Mouse (Mus musculus): Measurements from ENCODE around the gene Svopl. TPM values are rescaled to one million over a fixed set of nuclear protein-coding genes. Genes with fewer than 3 reads are reported as not detected.

The Svopl gene
- polyA plus RNA-seq, 1 experiment, result 0.13 TPM

DNA sequence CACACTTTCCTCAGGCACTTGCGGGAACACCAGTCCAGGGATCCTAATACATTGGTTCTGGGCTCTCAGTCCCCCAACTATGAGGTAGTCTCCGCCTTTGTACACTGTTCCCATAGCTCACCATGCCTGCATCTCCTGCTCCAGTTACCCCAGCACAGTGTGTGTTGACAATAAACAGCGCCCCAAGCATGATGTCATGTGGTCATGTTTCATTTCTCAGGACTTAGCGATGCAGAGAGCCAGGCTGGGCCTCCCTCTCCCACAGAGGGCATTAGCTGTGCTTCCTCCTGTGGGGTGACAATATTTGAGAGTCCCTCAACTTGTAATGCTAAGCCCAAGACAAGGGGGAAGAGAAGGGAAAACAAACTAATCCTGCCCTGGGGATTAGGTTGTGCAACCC lies 1.2 kb upstream of the Svopl start:
- 78% methylated on average over 4 of the region's 4 CpGs for WGBS

DNA sequence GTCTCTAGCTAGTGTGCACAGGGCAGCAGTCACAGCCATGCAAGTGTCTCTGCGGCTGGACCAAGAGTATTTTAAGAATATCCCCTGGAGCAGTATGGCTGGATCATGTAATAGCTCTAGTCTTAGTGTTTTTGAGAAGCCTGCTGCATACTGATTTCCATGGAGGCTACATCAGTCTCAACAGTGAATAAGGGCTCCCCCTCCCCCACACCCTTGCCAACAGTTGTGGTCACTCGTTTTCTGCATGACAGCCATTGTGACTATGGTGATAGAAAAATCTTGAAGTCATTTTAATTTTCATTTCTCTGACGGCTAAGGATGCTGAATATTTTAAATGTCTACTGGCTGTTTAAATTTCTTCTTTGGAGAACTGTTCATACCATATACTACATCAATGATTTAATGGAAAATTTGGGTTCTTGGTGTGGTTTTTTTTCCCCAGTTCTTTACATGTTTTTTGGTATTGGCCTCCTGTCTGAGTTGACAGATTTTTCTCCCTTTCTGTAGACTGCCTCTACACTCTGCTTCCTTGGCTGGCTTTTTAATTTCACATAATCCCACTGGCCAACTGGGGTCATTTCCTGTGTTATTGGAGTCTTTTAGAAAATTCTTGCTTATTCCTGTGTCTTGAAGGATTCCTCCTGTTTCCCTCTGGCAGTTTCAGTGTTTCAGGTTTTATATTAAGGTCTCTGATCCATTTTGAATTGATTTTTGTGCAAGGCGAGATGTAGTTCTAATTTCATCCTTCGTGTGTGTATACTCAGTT lies 13.8 kb downstream of the Svopl start:
- Histone ChIP-seq H3K4me1 (replicated peaks; ENCODE audit: control insufficient read depth, insufficient read depth, low read length) (no peaks in the 10 kb centered on the region), H3K4me3 (ENCODE audit: control insufficient read depth, insufficient read depth, low read length) (no peak overlapping the region), H3K36me3 (ENCODE audit: control insufficient read depth, insufficient read depth, low read length) (no peaks in the 10 kb centered on the region), H3K27me3 (ENCODE audit: control insufficient read depth, insufficient read depth, low read length) (no peaks in the 10 kb centered on the region), H3K27ac (ENCODE audit: control insufficient read depth, insufficient read depth, low read length) (no peak overlapping the region)
- no peak for DNase-seq
- TF ChIP-seq CTCF (IDR thresholded peaks at IDR 0.05; ENCODE audit: borderline replicate concordance, control insufficient read depth, extremely low read depth, insufficient read depth, low read length, poor library complexity) (no peak), POLR2A (IDR thresholded peaks at IDR 0.05; ENCODE audit: control insufficient read depth, extremely low read depth, insufficient read depth, low read length, poor library complexity) (no peak)
- 75% methylated on average over 5 of the region's 5 CpGs for WGBS

More for the DNA sequence above, 1.2 kb upstream of the Svopl start:
- H3K27me3 ChIP-seq (ENCODE audit: control insufficient read depth, insufficient read depth, low read length), result no peaks in the 10 kb centered on the region
- H3K27ac ChIP-seq (ENCODE audit: control insufficient read depth, insufficient read depth, low read length), result no peak overlapping the region
- H3K36me3 ChIP-seq (ENCODE audit: control insufficient read depth, insufficient read depth, low read length), result no peaks in the 10 kb centered on the region
- H3K4me1 ChIP-seq (replicated peaks; ENCODE audit: control insufficient read depth, insufficient read depth, low read length), result peaks cover 5% of the 10 kb centered on the region
- DNase-seq, result no peak
- no peak overlapping the region for H3K4me3 ChIP-seq (ENCODE audit: control insufficient read depth, insufficient read depth, low read length)
- no peak for TF ChIP-seq POLR2A (IDR thresholded peaks at IDR 0.05; ENCODE audit: control insufficient read depth, extremely low read depth, insufficient read depth, low read length, poor library complexity)
- no peak for TF ChIP-seq CTCF (IDR thresholded peaks at IDR 0.05; ENCODE audit: borderline replicate concordance, control insufficient read depth, extremely low read depth, insufficient read depth, low read length, poor library complexity)

DNA sequence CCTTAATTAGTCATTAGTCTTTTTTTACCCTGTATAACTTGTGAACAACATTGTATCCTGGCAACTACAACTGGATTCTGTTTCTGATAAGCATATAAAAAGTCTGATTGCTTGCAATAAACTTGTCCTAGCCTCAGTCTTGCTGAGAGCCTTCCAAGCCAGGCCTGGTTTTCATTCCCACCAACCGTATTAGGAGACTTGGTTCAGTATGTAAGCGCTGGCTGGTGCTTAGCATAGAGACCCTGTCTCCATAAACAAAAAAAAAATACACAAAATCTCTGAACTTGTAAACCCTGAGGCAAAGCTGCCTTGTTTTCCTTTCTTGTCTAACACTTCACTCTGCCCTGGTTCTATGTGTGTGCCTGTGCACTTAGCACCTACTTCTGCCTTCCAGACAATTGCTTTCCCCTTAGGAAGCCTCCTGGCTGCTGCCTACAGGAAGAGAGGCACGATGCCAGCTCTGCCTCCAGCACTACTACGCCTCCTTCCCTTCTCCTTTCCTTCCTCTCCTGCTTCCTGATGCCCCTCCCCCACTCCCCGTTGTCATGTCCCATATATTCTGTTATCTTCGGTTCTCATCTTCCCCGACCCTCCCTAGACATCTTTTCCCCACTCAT lies 14.8 kb downstream of the Svopl start:
- H3K4me1 ChIP-seq (replicated peaks; ENCODE audit: control insufficient read depth, insufficient read depth, low read length), result no peaks in the 10 kb centered on the region
- H3K36me3 ChIP-seq (ENCODE audit: control insufficient read depth, insufficient read depth, low read length), result no peaks in the 10 kb centered on the region
- DNase-seq, result no peak
- WGBS, result 58% methylated on average over 7 of the region's 7 CpGs
- H3K27me3 ChIP-seq (ENCODE audit: control insufficient read depth, insufficient read depth, low read length), result no peaks in the 10 kb centered on the region
- H3K4me3 ChIP-seq (ENCODE audit: control insufficient read depth, insufficient read depth, low read length), result no peak overlapping the region
- no peak for TF ChIP-seq CTCF (IDR thresholded peaks at IDR 0.05; ENCODE audit: borderline replicate concordance, control insufficient read depth, extremely low read depth, insufficient read depth, low read length, poor library complexity)
- no peak for TF ChIP-seq POLR2A (IDR thresholded peaks at IDR 0.05; ENCODE audit: control insufficient read depth, extremely low read depth, insufficient read depth, low read length, poor library complexity)
- no peak overlapping the region for H3K27ac ChIP-seq (ENCODE audit: control insufficient read depth, insufficient read depth, low read length)

DNA sequence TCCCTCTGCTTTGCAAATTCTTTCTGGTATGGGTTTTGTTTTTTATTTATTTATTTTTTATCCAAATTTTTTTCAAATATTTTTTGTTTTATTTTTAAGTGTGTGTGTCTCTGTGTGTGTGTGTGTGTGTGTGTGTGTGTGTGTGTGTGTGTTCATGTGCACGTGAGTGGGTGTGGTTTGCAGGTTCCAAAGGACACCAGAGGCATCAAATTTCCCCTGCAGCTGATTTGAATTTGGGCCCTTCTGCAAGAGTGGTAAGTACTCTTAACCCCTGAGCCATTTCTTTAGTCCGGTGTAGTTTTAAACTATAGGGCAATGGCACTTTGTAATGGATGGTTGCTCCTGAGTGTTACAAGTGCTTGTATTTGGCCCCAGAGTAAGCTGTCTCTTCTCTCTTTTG lies 18.6 kb downstream of the Svopl start:
- H3K36me3 ChIP-seq (ENCODE audit: control insufficient read depth, insufficient read depth, low read length), result no peaks in the 10 kb centered on the region
- 88% methylated on average over 2 of the region's 2 CpGs for WGBS
- DNase-seq, result no peak
- no peak overlapping the region for H3K27ac ChIP-seq (ENCODE audit: control insufficient read depth, insufficient read depth, low read length)
- H3K27me3 ChIP-seq (ENCODE audit: control insufficient read depth, insufficient read depth, low read length), result no peaks in the 10 kb centered on the region
- no peaks in the 10 kb centered on the region for H3K4me1 ChIP-seq (replicated peaks; ENCODE audit: control insufficient read depth, insufficient read depth, low read length)
- TF ChIP-seq CTCF (IDR thresholded peaks at IDR 0.05; ENCODE audit: borderline replicate concordance, control insufficient read depth, extremely low read depth, insufficient read depth, low read length, poor library complexity) (no peak), POLR2A (IDR thresholded peaks at IDR 0.05; ENCODE audit: control insufficient read depth, extremely low read depth, insufficient read depth, low read length, poor library complexity) (no peak)
- no peak overlapping the region for H3K4me3 ChIP-seq (ENCODE audit: control insufficient read depth, insufficient read depth, low read length)

DNA sequence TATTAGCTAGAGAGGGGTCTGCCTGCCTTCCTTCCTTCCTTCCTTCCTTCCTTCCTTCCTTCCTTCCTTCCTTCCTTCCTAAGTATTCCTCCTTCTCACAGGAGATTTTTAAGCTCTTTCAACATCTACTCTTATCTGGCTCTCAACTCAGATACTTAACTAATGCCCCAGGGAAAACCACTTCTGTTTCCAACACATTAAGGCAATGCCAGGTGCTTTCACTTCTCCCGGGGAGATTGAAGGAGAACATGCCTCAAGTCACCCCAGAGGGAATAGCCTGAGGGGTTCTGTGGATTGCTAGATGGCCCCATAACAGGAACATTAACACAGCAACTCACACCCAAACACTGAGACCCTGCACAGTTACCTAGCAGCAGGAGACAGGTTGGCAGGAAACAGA lies 19.0 kb downstream of the Svopl start:
- WGBS, result 57% methylated on average over 1 of the region's 1 CpGs
- no peak for DNase-seq
- H3K27ac ChIP-seq (ENCODE audit: control insufficient read depth, insufficient read depth, low read length), result no peak overlapping the region
- no peaks in the 10 kb centered on the region for H3K36me3 ChIP-seq (ENCODE audit: control insufficient read depth, insufficient read depth, low read length)
- no peak for TF ChIP-seq POLR2A (IDR thresholded peaks at IDR 0.05; ENCODE audit: control insufficient read depth, extremely low read depth, insufficient read depth, low read length, poor library complexity)
- no peak for TF ChIP-seq CTCF (IDR thresholded peaks at IDR 0.05; ENCODE audit: borderline replicate concordance, control insufficient read depth, extremely low read depth, insufficient read depth, low read length, poor library complexity)
- no peaks in the 10 kb centered on the region for H3K27me3 ChIP-seq (ENCODE audit: control insufficient read depth, insufficient read depth, low read length)
- no peak overlapping the region for H3K4me3 ChIP-seq (ENCODE audit: control insufficient read depth, insufficient read depth, low read length)
- no peaks in the 10 kb centered on the region for H3K4me1 ChIP-seq (replicated peaks; ENCODE audit: control insufficient read depth, insufficient read depth, low read length)

DNA sequence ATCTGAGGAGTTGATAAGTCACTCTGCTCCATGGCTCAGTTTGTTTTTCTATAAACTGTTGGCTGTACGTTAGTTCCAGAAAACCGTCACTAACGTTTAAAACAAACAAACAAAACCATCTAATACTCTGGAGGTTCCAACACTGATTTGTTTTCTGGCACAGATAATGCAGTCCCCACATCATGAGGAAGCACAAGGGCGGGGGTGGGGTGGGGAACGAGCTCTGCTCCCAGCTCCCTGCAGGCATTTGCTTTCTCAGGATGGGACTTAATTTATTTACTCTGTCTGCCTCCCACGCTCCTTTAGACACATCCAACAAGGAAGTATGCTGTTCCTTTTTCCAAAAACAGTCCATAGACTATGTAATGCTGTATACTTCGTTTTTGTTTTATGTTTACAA lies 23.5 kb downstream of the Svopl start:
- TF ChIP-seq CTCF (IDR thresholded peaks at IDR 0.05; ENCODE audit: borderline replicate concordance, control insufficient read depth, extremely low read depth, insufficient read depth, low read length, poor library complexity) (no peak), POLR2A (IDR thresholded peaks at IDR 0.05; ENCODE audit: control insufficient read depth, extremely low read depth, insufficient read depth, low read length, poor library complexity) (no peak)
- no peak overlapping the region for H3K4me3 ChIP-seq (ENCODE audit: control insufficient read depth, insufficient read depth, low read length)
- WGBS, result 74% methylated on average over 7 of the region's 7 CpGs
- no peak for DNase-seq
- H3K27me3 ChIP-seq (ENCODE audit: control insufficient read depth, insufficient read depth, low read length), result no peaks in the 10 kb centered on the region
- H3K27ac ChIP-seq (ENCODE audit: control insufficient read depth, insufficient read depth, low read length), result no peak overlapping the region
- H3K4me1 ChIP-seq (replicated peaks; ENCODE audit: control insufficient read depth, insufficient read depth, low read length), result no peaks in the 10 kb centered on the region
- H3K36me3 ChIP-seq (ENCODE audit: control insufficient read depth, insufficient read depth, low read length), result no peaks in the 10 kb centered on the region

Measured in thymus, adult 2 months (tissue).